ENCODE assay signal across 8 mouse cellular contexts in the genomic region with DNA sequence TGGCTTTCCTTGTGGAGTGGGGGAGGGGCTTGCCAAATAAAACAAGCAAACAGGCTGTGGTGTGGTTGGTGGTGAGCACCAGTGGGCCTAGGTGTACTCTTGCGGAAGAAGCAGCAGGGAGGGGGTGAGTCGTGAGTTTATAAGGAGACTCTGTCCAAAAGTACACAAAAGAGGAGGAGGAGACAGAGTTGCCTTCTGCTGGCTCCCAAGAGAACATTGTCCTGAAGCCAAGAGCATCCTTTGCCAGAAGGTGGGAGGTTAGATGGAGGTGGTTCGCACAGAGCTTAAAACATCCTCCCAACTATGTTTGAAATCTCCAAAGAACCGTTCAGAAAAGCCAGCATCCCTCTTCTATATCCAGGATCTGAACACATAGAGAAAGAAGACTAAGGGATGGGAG. TPM values are rescaled to one million over a fixed set of nuclear protein-coding genes. Genes with fewer than 3 reads are reported as not detected.
DNase-seq lines count a peak whose midpoint lies in the region; ATAC-seq lines count a peak whose summit lies in the region.

No protein-coding gene starts in this region.

- ATAC-seq in embryonic facial prominence, embryonic 12.5 days (ENCODE audit: insufficient number of reproducible peaks, insufficient read depth, low FRiP score, low TSS enrichment) = no peak
- no peak for ATAC-seq in embryonic facial prominence, embryonic 14.5 days (ENCODE audit: low read depth)

- H3K9ac ChIP-seq in embryonic facial prominence, embryonic 12.5 days = no peak overlapping the region
- no peak overlapping the region for H3K9ac ChIP-seq in embryonic facial prominence, embryonic 14.5 days (ENCODE audit: low read depth, low read length)

- DNase-seq in embryonic facial prominence, embryonic 10.5 days (ENCODE audit: low spot score) = no peak
- peak; percentile 65 for DNase-seq in layer of hippocampus, adult 9-11 months
- DNase-seq in layer of hippocampus, postnatal 25 days (ENCODE audit: extremely low spot score in 1 of 2, low spot score in 1 of 2) = no peak
- DNase-seq in embryonic facial prominence, embryonic 14.5 days (ENCODE audit: low spot score) = peak; percentile 51
- peak; percentile 49 to 95 for DNase-seq in left cerebral cortex, postnatal 25 days (ENCODE audit: low spot score in 2 of 2)
- DNase-seq in retina, postnatal 1 day = no peak
- no peak for DNase-seq in thymus, adult 18-20 months

- H3K4me3 ChIP-seq in embryonic facial prominence, embryonic 12.5 days = no peak overlapping the region
- no peak overlapping the region for H3K4me3 ChIP-seq in embryonic facial prominence, embryonic 10.5 days
- no peak overlapping the region for H3K4me3 ChIP-seq in embryonic facial prominence, embryonic 14.5 days (ENCODE audit: low read depth, low read length)

- WGBS in embryonic facial prominence, embryonic 12.5 days = 81% methylated on average over 4 of the region's 4 CpGs
- 80% methylated on average over 4 of the region's 4 CpGs for WGBS in embryonic facial prominence, embryonic 10.5 days
- WGBS in embryonic facial prominence, embryonic 14.5 days = 70% methylated on average over 4 of the region's 4 CpGs

- 0 out of 2 replicates have a peak overlapping the region, but pooled peaks have one; percentile 72 for H3K27ac ChIP-seq in embryonic facial prominence, embryonic 12.5 days
- H3K27ac ChIP-seq in embryonic facial prominence, embryonic 10.5 days (replicated peaks) = no peak overlapping the region
- peak overlapping the region; percentile 89 for H3K27ac ChIP-seq in embryonic facial prominence, embryonic 14.5 days (replicated peaks; ENCODE audit: low read depth, low read length)

- H3K9me3 ChIP-seq in embryonic facial prominence, embryonic 12.5 days = no peaks in the 10 kb centered on the region
- no peaks in the 10 kb centered on the region for H3K9me3 ChIP-seq in embryonic facial prominence, embryonic 10.5 days
- no peaks in the 10 kb centered on the region for H3K9me3 ChIP-seq in embryonic facial prominence, embryonic 14.5 days (ENCODE audit: control insufficient read depth, low read length)

- no peaks in the 10 kb centered on the region for H3K36me3 ChIP-seq in embryonic facial prominence, embryonic 12.5 days
- 0 out of 2 replicates have a peak, but pooled peaks cover 3% of the 10 kb centered on the region for H3K36me3 ChIP-seq in embryonic facial prominence, embryonic 10.5 days (replicated peaks)
- H3K36me3 ChIP-seq in embryonic facial prominence, embryonic 14.5 days (ENCODE audit: control insufficient read depth, insufficient read depth, low read length) = peaks cover 4% of the 10 kb centered on the region; the same call in 1 of the 2 replicates

- peaks cover 29% of the 10 kb centered on the region for H3K4me1 ChIP-seq in embryonic facial prominence, embryonic 12.5 days
- H3K4me1 ChIP-seq in embryonic facial prominence, embryonic 10.5 days = peaks cover 40% of the 10 kb centered on the region
- H3K4me1 ChIP-seq in embryonic facial prominence, embryonic 14.5 days (ENCODE audit: control insufficient read depth, insufficient read depth, low read length) = peaks cover 29% of the 10 kb centered on the region

- intact Hi-C loops in left cerebral cortex, postnatal 25 days (cut with DNase I) = loop anchor here (2.0 kb wide), 2 partner anchors 32 to 40 kb away; a partner anchor contains a TSS

- H3K27me3 ChIP-seq in embryonic facial prominence, embryonic 12.5 days = no peaks in the 10 kb centered on the region
- peaks cover 24% of the 10 kb centered on the region for H3K27me3 ChIP-seq in embryonic facial prominence, embryonic 10.5 days (replicated peaks; ENCODE audit: low read depth, poor library complexity, severe bottlenecking)
- no peaks in the 10 kb centered on the region for H3K27me3 ChIP-seq in embryonic facial prominence, embryonic 14.5 days (replicated peaks; ENCODE audit: control insufficient read depth, insufficient read depth, low read length)

- H3K4me2 ChIP-seq in embryonic facial prominence, embryonic 12.5 days (replicated peaks) = no peak overlapping the region
- no peak overlapping the region for H3K4me2 ChIP-seq in embryonic facial prominence, embryonic 14.5 days (ENCODE audit: low read depth, low read length)

RNA-seq across cellular contexts. Expression of a gene that starts 40.2 kb away (rescaled TPM):
- 65.3 and 67.2 TPM in 2 replicates for polyA plus RNA-seq in embryonic facial prominence, embryonic 12.5 days (2016; fragmentation: Nextera tagmentation; extraction: Ambion mirVana)
- 30.3 and 34.2 TPM in 2 replicates for polyA plus RNA-seq in embryonic facial prominence, embryonic 10.5 days (2016; fragmentation: Nextera tagmentation; extraction: Ambion mirVana)
- total RNA-seq in layer of hippocampus, postnatal 25 days (2021) = 100 to 1,000 TPM; 236 to 287 TPM
- 114 and 123 TPM in 2 replicates for polyA plus RNA-seq in embryonic facial prominence, embryonic 14.5 days (2014; fragmentation: Nextera tagmentation; extraction: Ambion mirVana)
- 100 to 1,000 TPM; 194 to 203 TPM for total RNA-seq in left cerebral cortex, postnatal 25 days (2021)

RNA-seq across cellular contexts. Expression of a gene that starts 51.1 kb away (rescaled TPM):
- polyA plus RNA-seq in embryonic facial prominence, embryonic 12.5 days (2016; fragmentation: Nextera tagmentation; extraction: Ambion mirVana) = not detected in 2 replicates
- polyA plus RNA-seq in embryonic facial prominence, embryonic 10.5 days (2016; fragmentation: Nextera tagmentation; extraction: Ambion mirVana) = not detected in 2 replicates
- total RNA-seq in layer of hippocampus, postnatal 25 days (2021) = 1 to 10 TPM; 1.9 to 2.0 TPM
- 1.8 TPM in 1 of 2 replicates, not detected in the other for polyA plus RNA-seq in embryonic facial prominence, embryonic 14.5 days (2014; fragmentation: Nextera tagmentation; extraction: Ambion mirVana)
- total RNA-seq in left cerebral cortex, postnatal 25 days (2021) = 1 to 10 TPM in 1 of 2 experiments, under 1 TPM in 1; 0.92 to 1.0 TPM

Comparison
In these comparisons a context has a peak if more than half of its experiments do, and no peak if none do; other contexts are left out.
1. DNase-seq: peak in layer of hippocampus, adult 9-11 months (single experiment), embryonic facial prominence, embryonic 14.5 days (single experiment) and left cerebral cortex, postnatal 25 days (2 of 2); none in embryonic facial prominence, embryonic 10.5 days (single experiment), layer of hippocampus, postnatal 25 days (0 of 2), retina, postnatal 1 day (single experiment) and thymus, adult 18-20 months (0 of 2).